Mouse (Mus musculus) C2C12 (cell line): ENCODE data around the gene Itga2b. TPM values are rescaled to one million over a fixed set of nuclear protein-coding genes. Genes with fewer than 3 reads are reported as not detected.
A peak's percentile ranks its signal among the peaks of the same experiment; 100 is the strongest.

Experiments
- H3K27me3 ChIP-seq: one replicate; pipeline ENCODE4 v1.6.1; 2011; ENCODE audit not compliant: control insufficient read depth, insufficient read depth, insufficient read length
- H3K36me3 ChIP-seq: one replicate; pipeline ENCODE4 v1.6.1; 2011; ENCODE audit not compliant: control insufficient read depth, insufficient read depth
- H3K4me3 ChIP-seq: one replicate; pipeline ENCODE4 v1.5.1; 2011; ENCODE audit warnings: mild to moderate bottlenecking, control low read depth; ENCODE audit not compliant: poor library complexity, insufficient read depth, severe bottlenecking
- H3K79me2 ChIP-seq: one replicate; pipeline ENCODE4 v1.6.1; 2011; ENCODE audit not compliant: control insufficient read depth, insufficient read depth
- H3K79me3 ChIP-seq: one replicate; pipeline ENCODE4 v1.6.1; 2011; ENCODE audit warnings: low read depth, control low read depth
- H3ac ChIP-seq: one replicate; pipeline ENCODE3; 2011; ENCODE audit warnings: low read depth; ENCODE audit not compliant: control insufficient read depth, insufficient read length
- CEBPB ChIP-seq: IDR thresholded peaks from one replicate; pipeline ENCODE4 v1.6.1; 2011; ENCODE audit warnings: low read depth, mild to moderate bottlenecking, control low read depth, moderate library complexity
- CTCF ChIP-seq: IDR thresholded peaks from one replicate; pipeline ENCODE4 v1.5.1; 2011; ENCODE audit not compliant: control insufficient read depth, insufficient read depth, insufficient read length
- FOSL1 ChIP-seq: IDR thresholded peaks from one replicate; pipeline ENCODE4 v1.8.0; 2011; ENCODE audit warnings: mild to moderate bottlenecking, low read length; ENCODE audit not compliant: poor library complexity, insufficient read depth, severe bottlenecking
- MAX ChIP-seq: IDR thresholded peaks from one replicate; pipeline ENCODE4 v1.6.1; 2011; ENCODE audit warnings: mild to moderate bottlenecking, control low read depth
- MYOD1 ChIP-seq: IDR thresholded peaks from one replicate; pipeline ENCODE4 v1.6.1; 2011; ENCODE audit warnings: low read depth; ENCODE audit not compliant: control insufficient read depth, insufficient read length
- MYOG ChIP-seq: IDR thresholded peaks from one replicate; pipeline ENCODE4 v1.6.1; 2011; ENCODE audit not compliant: control insufficient read depth, insufficient read length; ENCODE audit errors: extremely low read depth
- USF1 ChIP-seq: IDR thresholded peaks from one replicate; pipeline ENCODE4 v1.6.1; 2011; ENCODE audit warnings: low read depth, mild to moderate bottlenecking, control low read depth, moderate library complexity
- polyA plus RNA-seq: library from polyadenylated mRNA; unstranded; fragments of >200 nt; fragmentation: generic; extraction: Trizol; gene quantifications from one replicate; pipeline ENCODE4 v1.2.1, GENCODE M21; 2012; ENCODE audit warnings: missing spikeins

Gene Itga2b
- polyA plus RNA-seq, 1 experiment: 1.3 TPM

DNA sequence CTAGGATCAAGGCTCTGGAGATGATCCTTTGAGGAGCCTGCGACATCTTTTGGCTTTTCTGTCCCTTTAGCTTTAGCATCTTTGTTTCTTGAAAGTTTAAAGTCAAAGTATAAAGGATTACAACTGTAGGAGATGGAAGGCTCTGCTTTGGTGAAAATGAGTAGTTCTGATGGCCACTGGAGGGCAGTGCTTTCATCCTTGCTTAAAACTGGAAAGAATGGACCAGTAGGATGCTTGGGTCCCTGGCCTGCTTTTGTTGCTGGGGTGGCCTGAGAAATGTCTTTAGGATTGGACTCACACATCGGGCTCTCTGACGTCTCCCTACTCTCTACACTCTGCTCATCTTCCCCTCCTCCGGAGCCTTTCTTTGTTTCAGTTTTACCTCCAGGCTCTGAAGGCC lies 11.0 kb upstream of the Itga2b start:
- no peak for TF ChIP-seq MYOG
- TF ChIP-seq USF1: no peak
- TF ChIP-seq CTCF: no peak
- TF ChIP-seq FOSL1: no peak
- TF ChIP-seq CEBPB: no peak
- no peak for TF ChIP-seq MAX
- TF ChIP-seq MYOD1: no peak
- Histone ChIP-seq H3K79me2 (no peaks in the 10 kb centered on the region), H3K36me3 (peaks cover 77% of the 10 kb centered on the region), H3ac (no peak overlapping the region), H3K4me3 (no peak overlapping the region), H3K79me3 (no peaks in the 10 kb centered on the region), H3K27me3 (no peaks in the 10 kb centered on the region)

DNA sequence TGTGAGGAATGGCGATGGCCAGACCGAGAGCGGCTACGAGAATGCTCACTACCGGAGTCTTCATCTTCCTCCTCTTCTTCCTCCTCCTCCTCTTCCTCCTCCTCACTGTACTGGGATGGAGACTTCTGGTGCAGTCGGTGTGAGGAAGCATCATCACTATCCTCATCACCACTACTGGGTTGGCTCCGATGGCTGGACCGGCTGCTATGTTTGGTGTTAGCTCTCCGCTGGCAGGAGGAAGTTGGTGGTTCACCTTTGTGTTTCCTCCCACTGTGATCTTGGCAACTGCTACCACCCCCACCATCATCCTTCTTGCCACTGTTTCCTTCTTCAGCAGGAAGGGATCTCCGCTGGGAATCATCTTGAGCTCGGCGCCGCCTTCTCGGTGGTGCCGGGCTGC lies 10.2 kb upstream of the Itga2b start:
- H3ac ChIP-seq: no peak overlapping the region
- no peaks in the 10 kb centered on the region for H3K79me3 ChIP-seq
- H3K4me3 ChIP-seq: no peak overlapping the region
- H3K79me2 ChIP-seq: no peaks in the 10 kb centered on the region
- peaks cover 73% of the 10 kb centered on the region for H3K36me3 ChIP-seq
- H3K27me3 ChIP-seq: no peaks in the 10 kb centered on the region
- no peak for TF ChIP-seq FOSL1
- no peak for TF ChIP-seq CTCF
- TF ChIP-seq USF1: no peak
- no peak for TF ChIP-seq MYOG
- TF ChIP-seq MAX: no peak
- no peak for TF ChIP-seq CEBPB
- no peak for TF ChIP-seq MYOD1

DNA sequence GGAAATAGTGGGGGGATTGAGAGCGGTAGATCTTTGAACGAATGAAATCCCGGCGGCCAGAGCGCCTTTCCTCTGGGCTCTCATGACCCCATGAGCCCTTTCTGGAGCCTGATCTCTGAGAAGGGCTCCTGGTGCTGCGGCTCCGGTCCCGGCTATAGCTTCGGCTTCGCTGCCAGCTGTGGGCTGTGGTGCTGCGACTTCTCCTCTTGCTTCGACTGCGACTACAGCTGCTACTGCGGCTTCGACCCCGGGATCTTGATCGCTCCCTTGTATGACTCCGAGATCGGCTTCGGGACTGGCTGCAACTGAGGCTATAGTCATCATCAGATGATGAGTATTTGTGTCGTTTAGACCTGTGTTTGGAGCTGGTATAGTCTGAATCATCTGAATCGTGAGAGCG lies 9.7 kb upstream of the Itga2b start:
- no peaks in the 10 kb centered on the region for H3K27me3 ChIP-seq
- no peak for TF ChIP-seq CEBPB
- no peak for TF ChIP-seq CTCF
- TF ChIP-seq MYOG: no peak
- no peak for TF ChIP-seq USF1
- no peak for TF ChIP-seq FOSL1
- TF ChIP-seq MYOD1: no peak
- TF ChIP-seq MAX: no peak
- peaks cover 69% of the 10 kb centered on the region for H3K36me3 ChIP-seq
- H3ac ChIP-seq: no peak overlapping the region
- H3K79me2 ChIP-seq: no peaks in the 10 kb centered on the region
- no peak overlapping the region for H3K4me3 ChIP-seq
- no peaks in the 10 kb centered on the region for H3K79me3 ChIP-seq

DNA sequence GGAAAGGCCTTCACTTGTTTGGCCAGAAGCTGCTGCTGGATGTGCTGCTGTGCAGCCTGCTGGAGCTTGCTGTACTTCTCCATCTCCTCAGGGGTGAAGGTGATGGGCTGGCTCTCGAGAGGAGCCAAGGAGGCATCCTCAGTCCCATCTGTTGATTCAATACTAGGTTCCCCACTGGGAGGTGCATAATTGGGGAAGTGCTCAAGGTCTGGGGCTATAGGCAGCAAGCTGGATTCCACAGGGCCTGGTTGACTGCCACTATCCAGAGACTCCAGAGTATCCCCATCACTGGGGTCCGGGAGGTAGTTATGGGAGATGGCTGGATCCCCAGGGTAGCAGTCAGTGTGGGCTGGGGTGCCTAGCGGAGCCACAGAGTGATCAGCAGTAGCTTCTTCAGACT lies 8.7 kb upstream of the Itga2b start:
- H3K79me3 ChIP-seq: no peaks in the 10 kb centered on the region
- TF ChIP-seq CEBPB (no peak), FOSL1 (no peak), CTCF (no peak), MAX (no peak), USF1 (no peak), MYOG (no peak), MYOD1 (no peak)
- no peak overlapping the region for H3ac ChIP-seq
- no peaks in the 10 kb centered on the region for H3K27me3 ChIP-seq
- no peaks in the 10 kb centered on the region for H3K79me2 ChIP-seq
- no peak overlapping the region for H3K4me3 ChIP-seq
- peaks cover 61% of the 10 kb centered on the region for H3K36me3 ChIP-seq

DNA sequence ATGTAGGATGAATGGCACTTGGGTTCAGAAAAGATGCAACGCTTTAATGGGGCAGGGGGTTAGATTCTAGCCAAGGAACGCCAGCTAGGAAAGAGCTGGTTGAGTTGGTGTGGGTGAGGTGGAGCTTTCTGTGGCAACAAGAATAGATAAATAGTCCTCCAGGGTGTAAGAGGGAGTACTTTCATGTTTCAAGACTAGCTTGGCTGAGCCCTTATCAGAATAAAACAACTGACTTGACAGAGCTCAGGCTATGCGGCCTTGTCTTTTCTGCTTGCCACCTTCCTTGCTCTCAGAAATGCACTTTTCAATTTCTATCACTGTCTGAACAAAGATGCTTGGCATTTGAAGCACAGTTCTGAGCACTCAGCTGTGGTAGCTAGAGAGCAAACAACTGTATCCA lies 5.1 kb upstream of the Itga2b start:
- H3K79me3 ChIP-seq: no peaks in the 10 kb centered on the region
- H3K4me3 ChIP-seq: no peak overlapping the region
- TF ChIP-seq MYOG (no peak), CTCF (no peak), CEBPB (no peak), USF1 (no peak), MAX (no peak), MYOD1 (no peak), FOSL1 (no peak)
- H3K27me3 ChIP-seq: no peaks in the 10 kb centered on the region
- no peaks in the 10 kb centered on the region for H3K79me2 ChIP-seq
- peaks cover 30% of the 10 kb centered on the region for H3K36me3 ChIP-seq
- H3ac ChIP-seq: no peak overlapping the region

DNA sequence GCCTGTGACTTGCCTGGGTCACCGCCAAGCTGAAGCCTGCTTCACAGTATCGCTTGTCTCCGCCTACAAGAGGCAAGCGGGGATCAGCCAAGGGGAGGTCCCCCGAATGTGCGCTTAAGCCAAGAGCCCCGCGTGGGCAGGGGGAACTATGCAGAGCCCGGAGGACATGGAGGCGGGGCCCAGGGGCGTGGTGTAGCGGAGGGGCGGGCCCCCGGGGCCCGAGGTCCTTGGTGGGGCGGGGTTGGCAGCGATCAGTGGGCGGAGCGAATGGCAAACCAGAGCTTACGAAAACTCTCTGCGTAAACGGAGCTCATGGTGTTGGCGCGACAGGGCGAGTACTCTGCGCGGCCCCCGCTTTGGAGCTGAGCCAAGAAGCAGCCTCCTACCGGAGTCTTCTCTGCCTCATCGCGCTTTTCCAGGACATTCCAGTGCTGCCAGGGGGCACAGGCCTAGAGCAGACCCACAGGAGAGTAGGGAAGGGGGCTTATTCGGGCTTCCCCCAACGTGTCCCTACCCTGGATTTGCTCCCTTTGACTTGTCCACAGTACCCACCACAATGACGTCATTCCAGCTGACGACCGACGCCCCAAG lies 2.8 kb downstream of the Itga2b start:
- H3ac ChIP-seq: peak overlapping the region; percentile 32
- peak overlapping the region; percentile 18 for H3K4me3 ChIP-seq
- no peaks in the 10 kb centered on the region for H3K79me3 ChIP-seq
- TF ChIP-seq CTCF (no peak), MAX (peak; percentile 14)
- no peaks in the 10 kb centered on the region for H3K79me2 ChIP-seq
- H3K36me3 ChIP-seq: no peaks in the 10 kb centered on the region
- no peaks in the 10 kb centered on the region for H3K27me3 ChIP-seq
